Mouse (Mus musculus) intestine, postnatal 0 days (tissue): Measurements from ENCODE around the gene Sdccag8. TPM values are rescaled to one million over a fixed set of nuclear protein-coding genes. Genes with fewer than 3 reads are reported as not detected.

Experiments used
- ATAC-seq: fragments of 200-750 bp; cut with Nextera tagmentation; 2 replicates; pipeline ENCODE4 v1.8.0; 2017; ENCODE audit warnings: mild to moderate bottlenecking, moderate TSS enrichment, moderate library complexity
- H3K27ac ChIP-seq: fragments of 300-500 bp; sonication (generic); 2 replicates; pipeline ENCODE4 v1.5.1; 2014; ENCODE audit warnings: mild to moderate bottlenecking, low read depth, low read length, moderate library complexity
- H3K27me3 ChIP-seq: fragments of 300-500 bp; sonication (generic); replicated peaks from 2 replicates; pipeline ENCODE4 v1.6.1; 2014; ENCODE audit warnings: low read length, mixed read lengths; ENCODE audit not compliant: control insufficient read depth, insufficient read depth
- H3K36me3 ChIP-seq: fragments of 300-500 bp; sonication (generic); 2 replicates; pipeline ENCODE4 v1.6.1; 2014; ENCODE audit warnings: mild to moderate bottlenecking, moderate library complexity; ENCODE audit not compliant: control insufficient read depth, insufficient read depth
- H3K4me1 ChIP-seq: fragments of 300-500 bp; sonication (generic); replicated peaks from 2 replicates; pipeline ENCODE4 v1.6.1; 2014; ENCODE audit warnings: antibody characterized with exemption, low read length, mixed read lengths; ENCODE audit not compliant: control insufficient read depth, insufficient read depth
- H3K4me2 ChIP-seq: fragments of 300-500 bp; sonication (generic); replicated peaks from 2 replicates; pipeline ENCODE4 v1.6.1; 2014; ENCODE audit warnings: low read depth, mild to moderate bottlenecking, moderate library complexity
- H3K4me3 ChIP-seq: fragments of 300-500 bp; sonication (generic); 2 replicates; pipeline ENCODE4 v1.5.1; 2014; ENCODE audit warnings: low read depth, low read length
- H3K9ac ChIP-seq: fragments of 300-500 bp; sonication (generic); 2 replicates; pipeline ENCODE4 v1.6.1; 2014; ENCODE audit warnings: mild to moderate bottlenecking, low read depth, low read length
- H3K9me3 ChIP-seq: fragments of 300-500 bp; sonication (generic); 2 replicates; pipeline ENCODE4 v1.6.1; 2016; ENCODE audit warnings: mixed run types; ENCODE audit not compliant: control insufficient read depth
- CTCF ChIP-seq: sonication (generic); IDR thresholded peaks from 2 replicates; pipeline ENCODE4 v1.5.1; 2016; ENCODE audit warnings: low read depth, mild to moderate bottlenecking, control low read depth, antibody characterized with exemption, moderate library complexity
- WGBS: fragments of 180-500 bp; shearing (Covaris S2); extraction: QIAGEN DNeasy Blood & Tissue Kit; methylation state at CpG from one replicate; pipeline ENCODE4 v1.1.7; 2014; 5-methylcytosine and 5-hydroxymethylcytosine counted together
- polyA plus RNA-seq: library from polyadenylated mRNA; unstranded; fragments of >200 nt; fragmentation: Nextera tagmentation; extraction: Ambion mirVana; gene quantifications from 2 replicates; pipeline ENCODE4 v1.2.1, GENCODE M21; 2015

Sdccag8 gene
- polyA plus RNA-seq, 1 experiment from 2014 or later = 55.1 TPM

- H3K27ac ChIP-seq = no peak overlapping the region
- no peak overlapping the region for H3K4me2 ChIP-seq
- H3K4me3 ChIP-seq = no peak overlapping the region
- H3K36me3 ChIP-seq = no peaks in the 10 kb centered on the region
- H3K9ac ChIP-seq = no peak overlapping the region
- TF ChIP-seq CTCF = no peak
- no peaks in the 10 kb centered on the region for H3K27me3 ChIP-seq
- H3K9me3 ChIP-seq = no peaks in the 10 kb centered on the region
- H3K4me1 ChIP-seq = no peaks in the 10 kb centered on the region
- no peak for ATAC-seq
- WGBS = 82% methylated on average over 6 of the region's 6 CpGs
Measured at GRCm38 (mm10) chr1:176948861-176949260, 134.4 kb downstream of the Sdccag8 start.

GRCm38 (mm10) chr1:176949320-176949719 is 134.9 kb downstream of the Sdccag8 start:
- Histone ChIP-seq H3K4me1 (no peaks in the 10 kb centered on the region), H3K9ac (no peak overlapping the region), H3K27me3 (no peaks in the 10 kb centered on the region), H3K9me3 (no peaks in the 10 kb centered on the region), H3K36me3 (no peaks in the 10 kb centered on the region), H3K27ac (no peak overlapping the region), H3K4me2 (no peak overlapping the region), H3K4me3 (no peak overlapping the region)
- 74% methylated on average over 6 of the region's 6 CpGs for WGBS
- TF ChIP-seq CTCF = peak; percentile 22; the same call in 1 of the 2 replicates
- ATAC-seq = no peak

GRCm38 (mm10) chr1:176950061-176950460 is 135.6 kb downstream of the Sdccag8 start:
- WGBS = 87% methylated on average over 6 of the region's 6 CpGs
- no peak overlapping the region for H3K4me2 ChIP-seq
- no peak for TF ChIP-seq CTCF
- H3K36me3 ChIP-seq = no peaks in the 10 kb centered on the region
- H3K9me3 ChIP-seq = no peaks in the 10 kb centered on the region
- ATAC-seq = no peak
- H3K4me3 ChIP-seq = no peak overlapping the region
- no peak overlapping the region for H3K9ac ChIP-seq
- H3K4me1 ChIP-seq = no peaks in the 10 kb centered on the region
- no peak overlapping the region for H3K27ac ChIP-seq
- H3K27me3 ChIP-seq = no peaks in the 10 kb centered on the region

- Histone ChIP-seq H3K4me1 (no peaks in the 10 kb centered on the region), H3K27ac (no peak overlapping the region), H3K36me3 (no peaks in the 10 kb centered on the region), H3K9me3 (no peaks in the 10 kb centered on the region), H3K9ac (no peak overlapping the region), H3K4me2 (no peak overlapping the region), H3K27me3 (no peaks in the 10 kb centered on the region), H3K4me3 (no peak overlapping the region)
- ATAC-seq = no peak
- 69% methylated on average over 7 of the region's 7 CpGs for WGBS
- no peak for TF ChIP-seq CTCF
Measured at GRCm38 (mm10) chr1:176951836-176952235, 137.4 kb downstream of the Sdccag8 start.

- Histone ChIP-seq H3K9me3 (no peaks in the 10 kb centered on the region), H3K36me3 (no peaks in the 10 kb centered on the region), H3K4me3 (no peak overlapping the region), H3K9ac (no peak overlapping the region), H3K4me2 (no peak overlapping the region), H3K27me3 (no peaks in the 10 kb centered on the region), H3K27ac (no peak overlapping the region), H3K4me1 (no peaks in the 10 kb centered on the region)
- WGBS = 83% methylated on average over 2 of the region's 2 CpGs
- TF ChIP-seq CTCF = no peak
- ATAC-seq = no peak
Measured at GRCm38 (mm10) chr1:176958311-176958710, 143.9 kb downstream of the Sdccag8 start.

- ATAC-seq = no peak
- H3K27ac ChIP-seq = no peak overlapping the region
- no peak overlapping the region for H3K9ac ChIP-seq
- H3K4me3 ChIP-seq = no peak overlapping the region
- H3K4me1 ChIP-seq = no peaks in the 10 kb centered on the region
- no peaks in the 10 kb centered on the region for H3K36me3 ChIP-seq
- no peak overlapping the region for H3K4me2 ChIP-seq
- H3K27me3 ChIP-seq = no peaks in the 10 kb centered on the region
- no peaks in the 10 kb centered on the region for H3K9me3 ChIP-seq
- 98% methylated on average over 10 of the region's 10 CpGs for WGBS
- TF ChIP-seq CTCF = no peak
Measured at GRCm38 (mm10) chr1:176961716-176962115, 147.3 kb downstream of the Sdccag8 start.

GRCm38 (mm10) chr1:176962894-176963293 is 148.4 kb downstream of the Sdccag8 start:
- Histone ChIP-seq H3K4me3 (no peak overlapping the region), H3K27me3 (no peaks in the 10 kb centered on the region), H3K27ac (no peak overlapping the region), H3K4me1 (0 out of 2 replicates have a peak, but pooled peaks cover 3% of the 10 kb centered on the region), H3K9me3 (no peaks in the 10 kb centered on the region), H3K9ac (no peak overlapping the region), H3K36me3 (no peaks in the 10 kb centered on the region), H3K4me2 (no peak overlapping the region)
- TF ChIP-seq CTCF = no peak
- WGBS = 88% methylated on average over 5 of the region's 5 CpGs
- no peak for ATAC-seq
